Mouse (Mus musculus): ENCODE data around the gene Cbx6. TPM values are rescaled to one million over a fixed set of nuclear protein-coding genes. Genes with fewer than 3 reads are reported as not detected.

Gene Cbx6
- polyA plus RNA-seq, 1 experiment from 2014 or later = 54.5 TPM

Other genes starting within 250 kb of the Cbx6 start
- gene Dmc1, start 229.6 kb downstream of the Cbx6 start, polyA plus RNA-seq (2015; fragmentation: Nextera tagmentation; extraction: Ambion mirVana) = 2.7 and 3.2 TPM in 2 replicates
- gene Fam227a, start 175.7 kb downstream of the Cbx6 start, polyA plus RNA-seq (2015; fragmentation: Nextera tagmentation; extraction: Ambion mirVana) = 1.4 and 2.2 TPM in 2 replicates
- gene Cby1, start 175.5 kb downstream of the Cbx6 start, polyA plus RNA-seq (2015; fragmentation: Nextera tagmentation; extraction: Ambion mirVana) = 55.1 and 59.5 TPM in 2 replicates
- 221 and 226 TPM in 2 replicates for gene Tomm22, start 163.8 kb downstream of the Cbx6 start, polyA plus RNA-seq (2015; fragmentation: Nextera tagmentation; extraction: Ambion mirVana)
- gene Josd1, start 146.8 kb downstream of the Cbx6 start, polyA plus RNA-seq (2015; fragmentation: Nextera tagmentation; extraction: Ambion mirVana) = 24.8 and 26.7 TPM in 2 replicates
- gene Gtpbp1, start 143.8 kb downstream of the Cbx6 start, polyA plus RNA-seq (2015; fragmentation: Nextera tagmentation; extraction: Ambion mirVana) = 37.1 and 40.8 TPM in 2 replicates
- 5.5 and 7.8 TPM in 2 replicates for gene Sun2, start 92.2 kb downstream of the Cbx6 start, polyA plus RNA-seq (2015; fragmentation: Nextera tagmentation; extraction: Ambion mirVana)
- 69.5 and 74.1 TPM in 2 replicates for gene Dnal4, start 56.8 kb downstream of the Cbx6 start, polyA plus RNA-seq (2015; fragmentation: Nextera tagmentation; extraction: Ambion mirVana)
- gene Nptxr, start 29.9 kb downstream of the Cbx6 start, polyA plus RNA-seq (2015; fragmentation: Nextera tagmentation; extraction: Ambion mirVana) = 2.7 and 2.9 TPM in 2 replicates
- 0.46 and 0.60 TPM in 2 replicates for gene Npcd, start 451 bp downstream of the Cbx6 start, polyA plus RNA-seq (2015; fragmentation: Nextera tagmentation; extraction: Ambion mirVana)
- gene Apobec3, start 57.0 kb upstream of the Cbx6 start, polyA plus RNA-seq (2015; fragmentation: Nextera tagmentation; extraction: Ambion mirVana) = 13.5 and 14.1 TPM in 2 replicates
- gene Cbx7, start 136.4 kb upstream of the Cbx6 start, polyA plus RNA-seq (2015; fragmentation: Nextera tagmentation; extraction: Ambion mirVana) = 1.8 and 2.2 TPM in 2 replicates
- gene Pdgfb, start 180.3 kb upstream of the Cbx6 start, polyA plus RNA-seq (2015; fragmentation: Nextera tagmentation; extraction: Ambion mirVana) = 3.0 and 3.2 TPM in 2 replicates